Mouse (Mus musculus) Patski (cell line): Measurements from ENCODE around the gene Tff3. TPM values are rescaled to one million over a fixed set of nuclear protein-coding genes. Genes with fewer than 3 reads are reported as not detected.

Experiments used
- ATAC-seq: fragments of 100-300 bp; one replicate; pipeline ENCODE4 v1.8.0; 2021
- CTCF ChIA-PET: fragments of 350-600 bp; sonication (Branson Sonifier 250); formaldehyde crosslinking; loops from one replicate; lab custom pipeline; 2022; ENCODE audit warnings: inconsistent platforms; lab: Charles Lee
- POLR2A ChIA-PET: fragments of 350-600 bp; sonication (Branson Sonifier 250); formaldehyde crosslinking; loops from one replicate; lab custom pipeline; 2022; ENCODE audit warnings: antibody characterized with exemption, inconsistent platforms; lab: Charles Lee
- DNase-seq: peaks from one replicate; pipeline ENCODE4 v3.0.0-alpha.2; 2011; ENCODE audit warnings: low read depth, low spot score
- H3K27me3 ChIP-seq: fragments of 371-371 bp; one replicate; pipeline ENCODE4 v1.5.1; 2021
- CTCF ChIP-seq: fragments of 100-300 bp; IDR thresholded peaks from one replicate; pipeline ENCODE4 v1.5.1; 2021
- in situ Hi-C: fragments of 300-500 bp; cut with MboI; formaldehyde crosslinking; loops from 3 replicates; pipeline ENCODE4 v1.11.1; 2018; ENCODE audit warnings: low pct_unique_long_range_greater_than_20kb, mixed read lengths
- polyA plus RNA-seq: library from polyadenylated mRNA; unstranded; gene quantifications from one replicate; pipeline ENCODE4 v1.2.3, GENCODE M21; 2021

Tff3 gene
- polyA plus RNA-seq, 1 experiment from 2014 or later, result not detected

DNA sequence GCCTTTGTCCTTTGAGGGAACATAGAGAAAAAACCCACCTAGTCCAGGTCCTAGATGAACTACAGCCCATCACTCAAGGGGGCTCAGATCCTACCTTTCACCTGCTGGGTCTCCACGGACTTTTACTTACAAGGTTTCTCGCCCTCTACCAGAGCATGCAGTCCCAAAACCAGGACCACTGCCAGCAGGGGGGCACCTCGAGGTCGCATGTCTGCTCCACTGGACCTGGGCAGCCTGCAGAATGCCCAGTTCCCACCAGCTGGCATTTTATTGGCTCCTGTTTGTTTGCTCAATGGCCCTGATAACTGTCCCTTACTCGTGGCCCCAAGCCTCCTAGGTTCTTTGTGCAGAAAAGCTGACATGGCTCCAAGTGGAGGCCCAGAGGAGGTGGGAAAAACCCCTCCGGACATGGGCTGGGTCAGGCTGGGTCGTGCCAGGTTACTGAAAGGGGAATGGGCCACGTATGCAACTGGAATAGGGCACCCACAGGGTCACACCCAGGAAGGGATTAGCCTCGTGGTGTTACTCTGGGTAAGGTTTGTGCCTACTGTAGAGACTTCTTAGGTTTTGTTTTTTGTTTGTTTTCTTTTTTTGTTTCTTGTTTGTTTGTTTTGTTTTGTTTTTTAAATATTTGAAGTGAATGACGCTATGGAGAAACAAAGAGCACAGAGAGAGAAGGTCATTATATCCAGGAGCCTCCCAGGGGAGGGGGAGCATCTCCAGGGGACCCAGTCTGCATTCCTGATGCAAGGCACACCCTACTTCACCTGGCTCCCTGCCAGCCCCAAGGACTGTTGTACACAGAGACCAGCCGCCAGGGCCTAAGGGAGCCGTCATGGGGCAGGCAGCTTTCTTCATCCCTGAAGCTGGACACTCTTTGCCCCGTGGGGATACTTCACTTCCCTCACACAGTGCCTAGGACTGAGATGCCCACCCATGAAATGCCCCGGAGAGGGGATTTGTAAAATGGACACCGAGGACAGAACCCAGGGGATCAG, 14.9 kb upstream of the Tff3 start, which contains the start of gene Tff2:
Tff2 (minus strand) TSS at position 243 of the 998 bp plus-strand sequence.
- no peaks in the 10 kb centered on the region for H3K27me3 ChIP-seq
- ATAC-seq (no peak), DNase-seq (no peak)
- ChIA-PET CTCF (no interaction called here), POLR2A (no interaction called here)
- TF ChIP-seq CTCF, result no peak
- in situ Hi-C loops, result no loop called here

DNA sequence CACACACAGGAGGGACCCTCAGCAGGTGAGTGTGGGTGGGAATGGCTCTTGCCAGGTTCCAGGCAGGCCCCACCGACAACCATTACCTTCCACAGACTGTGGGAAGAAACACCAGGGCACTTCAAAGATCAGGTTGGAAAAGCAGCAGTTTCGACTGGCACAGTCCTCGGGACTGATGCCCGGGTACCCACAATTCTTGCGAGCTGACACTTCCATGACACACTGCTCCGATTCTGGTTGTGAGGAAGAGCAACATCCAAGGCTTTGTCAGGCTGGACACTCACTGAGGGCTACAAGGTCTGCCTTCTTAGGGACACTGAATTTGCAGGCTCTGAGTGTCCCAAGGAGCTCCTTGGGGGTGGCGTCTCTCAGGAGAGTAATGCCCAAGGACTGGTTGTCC, 12.7 kb upstream of the Tff3 start:
- ChIA-PET POLR2A (no interaction called here), CTCF (interaction anchor here (1.3 kb wide), 1 partner anchor 10 kb away, joined by 3 read pairs; no protein-coding TSS in a partner anchor)
- H3K27me3 ChIP-seq, result no peaks in the 10 kb centered on the region
- no peak for DNase-seq
- no peak for ATAC-seq
- no peak for TF ChIP-seq CTCF
- in situ Hi-C loops, result no loop called here

GRCm38 (mm10) chr17:31138398-31138797, 9.0 kb upstream of the Tff3 start:
- CTCF ChIA-PET, result no interaction called here
- H3K27me3 ChIP-seq, result peaks cover 2% of the 10 kb centered on the region
- no peak for ATAC-seq
- peak; percentile 79 for TF ChIP-seq CTCF
- POLR2A ChIA-PET, result no interaction called here
- in situ Hi-C loops, result loop anchor here (10.0 kb wide), 1 partner anchor 346 kb away; no protein-coding TSS in a partner anchor
- DNase-seq, result no peak

- CTCF ChIA-PET, result no interaction called here
- TF ChIP-seq CTCF, result no peak
- in situ Hi-C loops, result loop anchor here (10.0 kb wide), 1 partner anchor 348 kb away; no protein-coding TSS in a partner anchor
- DNase-seq (no peak), ATAC-seq (no peak)
- POLR2A ChIA-PET, result no interaction called here
- H3K27me3 ChIP-seq, result peaks cover 2% of the 10 kb centered on the region
Measured at GRCm38 (mm10) chr17:31136821-31137220, 7.4 kb upstream of the Tff3 start.

DNA sequence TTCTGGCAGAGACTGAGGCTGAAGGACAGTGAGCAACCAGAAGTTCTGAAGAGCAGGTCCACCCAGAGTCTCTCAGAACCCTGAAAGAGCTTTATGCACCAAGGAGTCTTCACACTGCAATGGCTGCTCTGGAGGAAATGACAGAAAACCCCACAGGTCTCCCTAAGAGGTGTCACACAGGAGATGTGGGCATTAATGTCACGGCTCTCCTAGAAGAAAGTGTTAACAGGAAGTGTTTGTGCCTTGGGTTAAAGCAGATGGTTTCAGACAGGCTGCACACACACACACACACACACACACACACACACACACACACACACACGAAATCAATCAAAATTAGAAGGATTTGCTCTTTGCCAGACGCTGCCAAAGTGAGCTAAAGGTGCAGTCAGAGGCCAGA, 6.8 kb upstream of the Tff3 start:
- CTCF ChIA-PET, result no interaction called here
- no peak for TF ChIP-seq CTCF
- POLR2A ChIA-PET, result no interaction called here
- in situ Hi-C loops, result loop anchor here (10.0 kb wide), 1 partner anchor 349 kb away; no protein-coding TSS in a partner anchor
- no peak for ATAC-seq
- peaks cover 2% of the 10 kb centered on the region for H3K27me3 ChIP-seq
- no peak for DNase-seq

GRCm38 (mm10) chr17:31134913-31135312, 5.5 kb upstream of the Tff3 start:
- ChIA-PET POLR2A (no interaction called here), CTCF (no interaction called here)
- TF ChIP-seq CTCF, result no peak
- DNase-seq (no peak), ATAC-seq (no peak)
- in situ Hi-C loops, result loop anchor here (10.0 kb wide), 1 partner anchor 350 kb away; no protein-coding TSS in a partner anchor
- peaks cover 2% of the 10 kb centered on the region for H3K27me3 ChIP-seq

DNA sequence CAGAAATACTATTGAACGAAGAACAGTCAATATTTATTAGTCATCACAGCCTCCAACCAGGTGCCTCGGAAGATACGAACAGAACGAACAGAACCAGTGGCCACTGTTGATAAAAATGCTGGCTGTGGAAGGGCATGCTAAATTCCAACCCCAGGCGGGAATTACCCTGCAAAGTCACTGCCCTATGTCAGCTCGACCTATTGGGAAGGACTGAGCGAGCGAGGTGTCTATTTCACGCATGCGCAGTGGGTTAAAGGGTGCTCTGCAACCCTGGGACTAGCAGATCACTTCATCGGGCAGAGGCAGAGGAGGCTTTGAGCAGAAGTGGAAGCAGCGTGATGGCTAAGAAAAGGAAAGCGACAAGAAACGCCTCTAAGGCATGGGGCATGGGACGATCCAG, 4.3 kb upstream of the Tff3 start:
- ChIA-PET POLR2A (no interaction called here), CTCF (no interaction called here)
- ATAC-seq (no peak), DNase-seq (no peak)
- no peak for TF ChIP-seq CTCF
- in situ Hi-C loops, result loop anchor here (10.0 kb wide), 1 partner anchor 351 kb away; no protein-coding TSS in a partner anchor
- peaks cover 2% of the 10 kb centered on the region for H3K27me3 ChIP-seq

- peaks cover 2% of the 10 kb centered on the region for H3K27me3 ChIP-seq
- TF ChIP-seq CTCF, result no peak
- CTCF ChIA-PET, result no interaction called here
- in situ Hi-C loops, result loop anchor here (10.0 kb wide), 1 partner anchor 353 kb away; no protein-coding TSS in a partner anchor
- POLR2A ChIA-PET, result no interaction called here
- DNase-seq, result no peak
- ATAC-seq, result no peak
Measured at GRCm38 (mm10) chr17:31131269-31131821, 1.9 kb upstream of the Tff3 start.

GRCm38 (mm10) chr17:31128708-31129318, 633 bp downstream of the Tff3 start:
- in situ Hi-C loops, result no loop called here
- no peak for ATAC-seq
- DNase-seq, result no peak
- ChIA-PET POLR2A (no interaction called here), CTCF (no interaction called here)
- TF ChIP-seq CTCF, result no peak
- no peaks in the 10 kb centered on the region for H3K27me3 ChIP-seq

- DNase-seq (no peak), ATAC-seq (no peak)
- POLR2A ChIA-PET, result no interaction called here
- peaks cover 7% of the 10 kb centered on the region for H3K27me3 ChIP-seq
- TF ChIP-seq CTCF, result no peak
- CTCF ChIA-PET, result no interaction called here
- in situ Hi-C loops, result no loop called here
Measured at GRCm38 (mm10) chr17:31125548-31126266, 3.7 kb downstream of the Tff3 start.
